Mouse (Mus musculus): ENCODE data around the gene Kdf1. TPM values are rescaled to one million over a fixed set of nuclear protein-coding genes. Genes with fewer than 3 reads are reported as not detected.

Kdf1 gene
- total RNA-seq, 2 experiments from 2014 or later, result not detected

- intact Hi-C loops (cut with DNase I), result no loop called here
- DNase-seq (ENCODE audit: low spot score), result peak; percentile 94
Observed at GRCm38 (mm10) chr4:133545272-133546231, 26.8 kb downstream of the Kdf1 start, which contains the start of gene Nudc. Gene Nudc, minus strand, starts transcription at chr4:133545996.

- intact Hi-C loops (cut with DNase I), result no loop called here
- DNase-seq (ENCODE audit: low spot score), result no peak
Observed at GRCm38 (mm10) chr4:133552029-133552428, 33.3 kb downstream of the Kdf1 start.

- intact Hi-C loops (cut with DNase I), result no loop called here
- no peak for DNase-seq (ENCODE audit: low spot score)
Observed at GRCm38 (mm10) chr4:133552768-133553447, 34.1 kb downstream of the Kdf1 start, which contains the start of gene Nr0b2. Gene Nr0b2, plus strand, starts transcription at chr4:133553376.

GRCm38 (mm10) chr4:133553448-133554330 lies 34.9 kb downstream of the Kdf1 start:
- DNase-seq (ENCODE audit: low spot score), result no peak

GRCm38 (mm10) chr4:133557041-133557717 lies 38.4 kb downstream of the Kdf1 start:
- DNase-seq (ENCODE audit: low spot score), result no peak
- intact Hi-C loops (cut with DNase I), result no loop called here

More at GRCm38 (mm10) chr4:133553448-133554330, 34.9 kb downstream of the Kdf1 start:
- intact Hi-C loops (cut with DNase I), result no loop called here

GRCm38 (mm10) chr4:133559846-133560245 lies 41.1 kb downstream of the Kdf1 start:
- intact Hi-C loops (cut with DNase I), result no loop called here
- no peak for DNase-seq (ENCODE audit: low spot score)

- intact Hi-C loops (cut with DNase I), result no loop called here
Observed at GRCm38 (mm10) chr4:133561622-133562021, 42.9 kb downstream of the Kdf1 start.

GRCm38 (mm10) chr4:133563123-133563571 lies 44.4 kb downstream of the Kdf1 start:
- intact Hi-C loops (cut with DNase I), result no loop called here
- DNase-seq (ENCODE audit: low spot score), result peak; percentile 38

More at GRCm38 (mm10) chr4:133561622-133562021, 42.9 kb downstream of the Kdf1 start:
- DNase-seq (ENCODE audit: low spot score), result no peak

- no peak for DNase-seq (ENCODE audit: low spot score)
- intact Hi-C loops (cut with DNase I), result no loop called here
Observed at GRCm38 (mm10) chr4:133567251-133567650, 48.5 kb downstream of the Kdf1 start.

GRCm38 (mm10) chr4:133569291-133570065 lies 50.7 kb downstream of the Kdf1 start:
- intact Hi-C loops (cut with DNase I), result no loop called here
- no peak for DNase-seq (ENCODE audit: low spot score)

- no peak for DNase-seq (ENCODE audit: low spot score)
- intact Hi-C loops (cut with DNase I), result no loop called here
Observed at GRCm38 (mm10) chr4:133570066-133570466, 51.3 kb downstream of the Kdf1 start.

GRCm38 (mm10) chr4:133574070-133574842 lies 55.5 kb downstream of the Kdf1 start, which contains the start of gene Gpatch3:
Gene Gpatch3, plus strand, starts transcription at chr4:133574745.
- intact Hi-C loops (cut with DNase I), result no loop called here
- peak; percentile 83 for DNase-seq (ENCODE audit: low spot score)

GRCm38 (mm10) chr4:133574843-133575202 lies 56.1 kb downstream of the Kdf1 start:
- intact Hi-C loops (cut with DNase I), result no loop called here

GRCm38 (mm10) chr4:133577983-133578382 lies 59.2 kb downstream of the Kdf1 start:
- no peak for DNase-seq (ENCODE audit: low spot score)
- intact Hi-C loops (cut with DNase I), result no loop called here

More at GRCm38 (mm10) chr4:133574843-133575202, 56.1 kb downstream of the Kdf1 start:
- no peak for DNase-seq (ENCODE audit: low spot score)
